Mouse (Mus musculus): ENCODE results near the gene Grcc10.

Grcc10 gene

DNA sequence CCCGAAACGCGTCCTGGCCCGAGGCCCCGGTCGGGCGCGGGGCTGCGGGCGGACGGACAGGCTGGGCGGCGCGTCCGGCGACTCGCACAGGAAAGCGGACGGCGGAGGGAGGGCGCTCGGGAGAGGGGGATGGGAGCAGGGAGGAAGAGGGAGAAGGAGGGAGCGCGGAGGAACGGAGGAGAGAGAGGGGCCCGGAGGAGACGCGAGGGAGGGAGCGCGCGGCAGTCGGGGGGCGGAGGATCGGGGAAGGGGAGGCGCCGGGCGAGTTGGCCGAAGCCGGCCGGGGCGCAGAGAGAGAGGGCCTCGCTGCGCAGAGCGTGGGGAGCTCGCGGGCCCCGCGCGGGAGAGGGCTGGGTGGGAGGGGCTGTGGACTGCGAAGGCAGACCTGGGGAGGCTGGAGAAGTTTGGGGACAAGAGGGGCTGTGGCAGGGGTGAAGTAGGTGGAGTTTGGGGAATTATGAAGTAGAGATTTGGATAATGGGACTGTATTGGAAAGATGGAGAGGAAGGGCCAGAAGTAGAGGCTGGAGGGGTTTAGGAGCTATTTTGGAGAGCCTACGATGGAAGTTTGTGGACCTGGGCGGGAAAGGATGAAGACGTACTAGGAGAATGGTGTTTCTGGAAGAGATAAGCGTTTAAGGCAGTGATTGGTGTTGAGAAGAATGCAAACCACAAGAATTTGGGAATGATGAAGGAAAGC lies 15.6 kb upstream of the Grcc10 start:
- DNase-seq: peak; percentile 81

DNA sequence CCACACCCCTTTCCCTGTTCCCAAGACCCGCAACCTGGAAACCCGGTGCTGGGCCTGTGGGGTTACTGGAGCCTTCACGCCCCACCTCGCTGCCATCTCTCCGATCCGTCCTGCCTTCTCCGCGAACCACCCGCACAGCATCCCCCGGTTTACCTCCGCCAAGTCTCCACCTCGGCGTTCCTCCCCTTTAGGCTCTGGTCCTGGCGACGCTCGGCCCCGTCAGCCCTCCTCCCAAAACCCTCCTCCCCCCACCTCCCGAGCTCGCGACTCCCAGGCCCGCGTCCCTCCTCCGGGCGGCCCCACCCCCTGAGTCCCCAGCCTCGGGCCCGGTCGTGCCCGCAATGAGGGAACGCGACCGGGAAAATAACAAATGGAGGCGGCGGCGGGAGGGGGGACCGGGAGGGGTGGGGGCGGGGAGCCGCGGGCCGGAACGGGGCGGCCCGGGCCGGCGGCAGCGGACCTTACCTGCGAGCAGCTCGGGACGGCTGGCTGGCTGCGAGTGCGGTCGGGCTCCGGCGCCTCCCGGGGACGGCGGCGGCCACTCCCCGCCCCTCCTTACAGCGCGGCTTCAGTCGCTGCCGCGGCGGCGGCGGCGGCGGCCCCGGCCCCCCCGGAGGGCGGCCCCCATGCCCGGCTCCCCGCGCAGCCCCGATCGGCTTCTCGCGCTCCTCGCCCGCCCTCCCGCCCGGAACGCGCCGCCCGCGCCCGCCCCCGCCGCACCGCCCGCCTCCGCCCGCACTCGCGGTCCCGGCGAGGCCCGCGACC lies 14.8 kb upstream of the Grcc10 start, which contains the start of the genes Gm45234 and Atn1:
Gene Gm45234, minus strand, starts transcription at position 191 of the 765 bp plus-strand sequence.
Gene Atn1, minus strand, starts transcription at position 694 of the 765 bp plus-strand sequence.
- DNase-seq: peak; percentile 67

- DNase-seq: no peak
These were observed 14.1 kb upstream of the Grcc10 start for GRCm38 (mm10) chr6:124755306-124755705.

GRCm38 (mm10) chr6:124753861-124754260 lies 12.7 kb upstream of the Grcc10 start:
- DNase-seq: no peak

GRCm38 (mm10) chr6:124750405-124750804 lies 9.2 kb upstream of the Grcc10 start:
- no peak for DNase-seq

GRCm38 (mm10) chr6:124746654-124747632 lies 5.8 kb upstream of the Grcc10 start:
- no peak for DNase-seq

DNA sequence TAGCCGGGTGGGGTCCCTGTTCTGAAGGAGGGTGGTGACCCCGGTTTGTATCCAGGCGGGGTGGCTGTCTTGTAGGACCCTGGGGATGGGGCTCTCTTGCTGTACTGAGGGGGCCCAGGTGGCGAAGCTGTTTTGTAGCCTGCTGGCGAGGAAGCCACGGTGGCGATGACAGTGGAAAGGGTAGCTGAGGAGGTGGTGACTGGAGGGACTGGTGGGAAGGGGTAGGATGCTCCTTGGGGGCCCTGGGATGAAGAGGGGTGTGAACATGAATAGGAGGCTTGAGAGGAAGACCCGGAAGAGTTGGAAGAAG lies 5.1 kb upstream of the Grcc10 start:
- DNase-seq: no peak

DNA sequence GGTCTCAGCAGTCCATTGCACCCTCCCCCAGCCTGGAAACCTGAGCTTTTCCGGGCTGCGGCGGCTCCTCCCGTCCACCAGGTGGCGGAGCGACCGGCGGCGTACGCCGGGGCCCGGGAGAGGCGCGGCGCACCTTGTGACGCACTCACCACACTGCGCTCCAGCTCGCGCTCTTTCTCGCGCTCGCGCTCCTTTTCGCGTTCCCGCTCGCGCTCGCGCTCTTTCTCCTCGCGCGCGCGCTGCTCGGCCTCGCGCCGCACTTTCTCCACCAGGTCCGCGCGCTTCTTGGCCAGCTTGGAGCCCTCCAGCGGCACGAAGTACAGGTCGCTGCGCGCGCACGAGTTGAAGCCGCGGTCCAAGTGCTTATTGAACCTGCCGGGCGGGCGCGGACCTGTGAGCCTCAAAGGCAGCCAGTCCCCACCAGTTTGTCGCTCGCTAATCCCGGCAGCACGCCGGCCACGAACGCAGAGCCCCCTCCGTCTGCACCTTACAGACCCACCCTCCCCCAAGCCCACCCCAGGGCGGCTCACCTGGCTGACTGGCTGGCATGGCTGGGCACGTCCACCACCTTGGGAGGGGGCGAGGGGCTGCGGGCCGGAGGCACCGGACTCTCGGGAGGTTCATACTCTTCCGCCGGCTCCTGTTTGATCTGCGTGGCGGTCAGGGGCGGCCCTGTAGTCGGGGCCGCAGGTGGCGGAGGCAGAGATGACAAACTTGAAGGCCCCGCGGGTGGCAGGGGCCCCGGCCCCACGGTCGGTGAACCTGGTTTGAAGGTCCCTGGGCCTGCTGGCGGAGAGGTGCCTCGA lies 4.5 kb upstream of the Grcc10 start:
- DNase-seq: peak; percentile 97

DNA sequence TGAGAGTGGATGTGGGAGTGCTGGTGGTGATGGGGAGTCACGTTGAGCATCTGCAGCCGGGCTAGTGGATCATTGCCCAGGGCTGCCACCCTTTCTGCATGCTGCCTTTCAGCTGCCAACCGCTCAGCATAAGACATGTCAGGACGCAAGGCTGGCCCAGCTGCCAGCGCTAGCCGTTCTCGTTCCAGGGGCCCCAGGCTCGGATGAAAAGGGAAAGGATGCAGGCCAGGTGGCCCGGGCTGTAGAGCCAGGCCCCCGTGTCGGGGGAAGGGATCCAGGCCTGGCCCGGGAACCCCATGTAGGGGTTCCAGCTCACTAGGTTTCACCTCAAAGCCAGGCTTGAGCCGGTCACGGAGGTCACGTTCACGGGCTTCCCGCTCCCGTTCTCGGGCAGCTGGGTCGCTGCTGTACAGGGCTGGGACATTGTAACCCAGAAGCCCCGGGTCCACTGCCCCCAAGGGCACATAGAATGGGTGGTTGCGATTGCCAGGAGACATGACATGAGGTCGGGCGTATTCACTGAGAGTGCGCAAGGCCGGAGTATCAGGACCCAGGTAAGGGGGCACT lies 3.7 kb upstream of the Grcc10 start:
- no peak for DNase-seq

DNA sequence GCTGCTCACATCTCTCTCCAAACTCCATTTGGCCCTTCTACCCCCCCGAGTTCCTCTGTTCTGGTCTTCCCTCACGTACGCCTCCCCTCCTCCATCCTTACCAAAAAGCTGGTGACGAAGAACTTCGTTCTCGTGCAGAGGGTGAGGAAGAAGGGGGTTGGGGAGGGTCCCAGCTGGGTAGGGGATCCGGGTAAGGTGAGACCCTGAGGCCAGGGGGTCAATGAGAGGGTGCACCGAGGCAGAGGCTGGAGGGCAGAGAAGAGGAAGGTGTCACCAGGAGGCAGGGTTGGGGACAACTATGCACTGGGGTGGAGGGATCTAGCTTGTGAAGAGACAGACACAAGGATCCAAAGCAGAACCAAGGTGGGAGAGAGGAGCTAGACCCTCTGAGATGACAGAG lies 2.5 kb upstream of the Grcc10 start:
- DNase-seq: no peak

- no peak for DNase-seq
These were observed 1.8 kb upstream of the Grcc10 start for GRCm38 (mm10) chr6:124742839-124743514.

DNA sequence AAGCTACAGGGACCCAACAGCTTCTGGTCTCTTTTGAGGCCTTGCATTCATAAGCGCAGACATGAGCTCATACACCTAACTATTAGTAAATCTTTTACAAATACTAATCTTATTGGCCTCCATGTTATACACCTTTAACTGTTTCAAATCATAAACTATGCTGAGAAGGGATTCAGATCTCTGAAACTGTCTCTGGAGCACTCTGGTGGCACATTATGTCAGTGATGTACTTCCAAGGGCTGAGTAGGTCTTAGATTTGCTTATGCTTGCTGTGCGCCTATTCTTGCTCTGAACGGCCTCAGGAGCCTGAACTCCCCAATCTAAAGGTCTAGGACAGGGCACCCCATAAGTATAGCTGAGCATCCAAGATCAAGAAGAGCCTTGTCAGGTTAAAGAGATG lies 668 bp upstream of the Grcc10 start:
- no peak for DNase-seq

- peak; percentile 63 for DNase-seq
These were observed 825 bp downstream of the Grcc10 start for GRCm38 (mm10) chr6:124740211-124740887.

GRCm38 (mm10) chr6:124739231-124739796 lies 1.9 kb downstream of the Grcc10 start:
- DNase-seq: no peak

DNA sequence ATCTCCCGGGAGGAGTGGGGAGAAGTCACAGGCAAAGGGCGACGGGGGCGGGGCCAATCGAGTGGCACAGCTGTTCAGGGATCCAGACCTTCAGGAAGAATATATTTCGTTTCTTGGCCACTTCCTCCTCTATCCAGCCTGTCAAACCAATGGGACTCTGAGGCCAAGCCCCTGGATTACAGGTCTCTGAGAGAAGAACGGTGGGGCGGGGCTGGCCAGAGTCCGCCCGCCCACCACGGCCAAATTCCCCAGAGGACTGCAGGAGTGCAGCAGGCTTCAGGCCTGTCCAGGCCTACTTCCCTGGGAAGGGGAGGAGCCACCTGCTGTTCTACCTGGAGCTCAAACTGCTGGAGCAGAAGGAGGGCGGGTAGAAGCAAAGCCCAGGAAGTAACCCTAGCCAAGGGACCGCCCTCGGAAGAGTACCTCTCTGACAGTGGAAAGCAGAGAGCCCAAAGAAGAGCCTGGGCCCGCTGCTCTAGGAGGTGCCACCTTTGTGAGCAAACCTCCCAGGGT lies 2.6 kb downstream of the Grcc10 start, which contains the start of gene Ptpn6:
Gene Ptpn6, minus strand, starts transcription at position 204 of the 513 bp plus-strand sequence.
- peak; percentile 97 for DNase-seq

DNA sequence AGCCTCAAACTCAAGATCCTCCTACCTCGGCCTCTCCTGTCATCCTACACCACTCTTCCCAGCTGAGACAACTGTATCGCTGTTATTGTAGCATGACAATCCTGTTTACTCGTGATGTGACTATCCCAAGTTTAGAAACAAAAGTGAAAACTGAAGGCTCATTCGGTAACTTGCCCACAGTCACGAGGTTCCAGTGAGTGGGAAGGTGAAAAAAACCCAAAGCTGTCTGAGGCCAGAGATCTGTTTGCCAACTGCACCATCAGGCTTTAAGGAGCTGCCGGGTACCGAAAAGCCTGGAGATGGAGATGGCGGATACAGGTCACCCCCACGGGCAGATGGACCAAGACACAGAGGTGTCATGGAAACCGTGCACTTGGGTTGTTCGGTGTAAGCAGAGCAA lies 4.1 kb downstream of the Grcc10 start:
- DNase-seq: no peak

GRCm38 (mm10) chr6:124734417-124734816 lies 6.8 kb downstream of the Grcc10 start:
- DNase-seq: no peak

DNA sequence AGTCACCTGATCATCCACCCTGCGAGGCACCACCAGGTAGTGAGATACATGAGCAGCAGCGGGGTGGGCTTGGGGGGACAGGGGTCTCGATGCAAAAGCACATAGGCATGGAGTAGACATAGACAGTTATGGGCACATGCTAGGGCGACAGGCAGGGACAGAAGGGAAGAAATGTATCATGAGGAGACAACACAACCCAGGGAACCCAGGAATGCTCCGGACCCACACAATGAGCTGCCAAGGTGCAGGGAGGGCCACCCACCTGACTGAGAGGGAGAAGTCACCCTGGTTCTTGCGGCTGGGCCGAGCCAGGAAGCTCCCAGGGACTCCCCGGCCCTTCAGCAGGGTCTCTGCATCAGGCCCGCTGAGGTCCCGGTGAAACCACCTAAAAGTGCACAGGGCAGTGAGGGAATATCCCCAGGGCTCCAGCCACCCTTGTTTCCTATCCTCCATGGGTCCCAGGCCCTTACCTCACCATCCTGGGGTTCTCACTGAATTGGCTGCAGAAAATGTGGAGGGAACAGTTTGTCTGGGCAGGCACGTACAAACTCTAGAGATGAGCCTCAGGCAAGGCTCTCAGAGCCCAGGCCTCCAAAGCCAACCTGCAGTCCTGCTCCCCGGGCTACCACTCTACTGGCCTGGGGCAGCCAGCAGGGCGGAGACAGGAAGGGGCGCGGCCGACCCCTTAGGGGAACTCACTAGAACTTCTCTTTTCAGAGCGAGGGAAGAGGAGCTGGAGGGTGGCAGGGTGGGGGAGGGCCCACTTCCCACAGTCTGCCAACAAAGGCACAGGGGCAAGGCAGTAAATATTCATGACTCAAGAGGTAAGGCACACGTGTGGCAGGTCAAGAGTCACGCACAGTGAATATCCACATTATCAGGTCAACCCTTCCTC lies 8.5 kb downstream of the Grcc10 start:
- DNase-seq: no peak

GRCm38 (mm10) chr6:124731038-124731437 lies 10.1 kb downstream of the Grcc10 start:
- no peak for DNase-seq

All from kidney, adult 11 months (tissue).